Mouse (Mus musculus): ENCODE results near the gene Tfcp2.
A peak's percentile ranks its signal among the peaks of the same experiment; 100 is the strongest.

DNA sequence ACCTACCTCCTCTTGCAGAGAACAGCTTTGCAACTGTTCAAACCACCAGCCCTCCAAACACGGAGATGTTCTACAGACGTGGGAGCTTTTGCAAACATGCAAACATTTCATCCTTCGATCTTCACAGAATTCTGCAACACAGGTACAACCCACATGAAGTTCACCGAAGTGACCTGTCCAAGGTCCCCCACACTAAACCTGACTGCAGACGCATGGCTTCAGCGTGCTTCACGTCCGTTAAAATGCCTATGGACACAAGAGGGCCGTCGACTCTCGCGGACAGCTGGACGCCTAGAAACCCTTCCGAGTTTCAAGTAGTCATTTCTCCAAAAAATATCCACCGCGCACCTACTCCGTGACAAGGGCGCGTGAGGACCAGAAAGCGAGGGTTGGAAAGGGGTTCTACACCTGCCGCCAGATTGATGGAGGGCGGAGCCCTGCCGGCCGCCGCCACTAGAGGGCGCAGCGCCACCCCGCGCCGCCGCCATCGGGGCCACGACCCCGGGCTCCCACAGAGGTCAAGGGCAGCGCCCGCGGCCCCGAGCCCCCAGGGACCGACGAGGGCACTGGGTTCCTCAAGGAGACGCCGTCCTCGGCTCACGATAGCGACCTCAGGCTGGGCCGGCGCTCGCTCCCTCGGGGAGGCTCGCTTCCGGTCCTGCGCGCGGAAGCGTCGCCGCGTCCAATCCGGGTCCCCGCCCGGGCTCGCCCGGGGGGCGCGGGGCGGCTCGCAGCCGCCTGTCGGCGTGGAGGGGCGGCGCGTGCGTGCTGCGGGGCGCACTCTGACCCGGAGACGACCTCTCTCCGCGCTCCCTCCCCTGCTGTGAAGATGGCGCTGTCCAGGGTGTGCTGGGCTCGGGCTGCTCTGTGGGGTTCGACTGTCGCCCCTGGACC lies 83.3 kb downstream of the Tfcp2 start, which contains the start of gene Letmd1:
- TF ChIP-seq CTCF (IDR thresholded peaks at IDR 0.05; ENCODE audit: low read depth, low read length) (peak; percentile 95), POLR2A (IDR thresholded peaks at IDR 0.05; ENCODE audit: borderline replicate concordance, low read depth, low read length) (peak; percentile 25; the same call in 1 of the 2 replicates)

All from bone marrow macrophage, adult 2 months (primary cell).